Mouse (Mus musculus) layer of hippocampus, adult 9-11 months (tissue): ENCODE measurements around the gene Ngp.
"Not testable (repeated sequence)": the region's sequence is repeated elsewhere in the genome, so short reads cannot be mapped to it uniquely, and the experiment has no call there.

ENCODE experiments used
- DNase-seq: peaks from one replicate; pipeline ENCODE4 v3.0.0; 2022

Ngp gene

GRCm38 (mm10) chr9:110419511-110420112, at the start of gene Ngp:
Ngp (plus strand) TSS chr9:110419747.
- DNase-seq = no peak

GRCm38 (mm10) chr9:110369860-110370259, 49.7 kb upstream of the Ngp start:
- no peak for DNase-seq

- DNase-seq = no peak
Measured at GRCm38 (mm10) chr9:110373871-110374270, 45.7 kb upstream of the Ngp start.

- no peak for DNase-seq
Measured at GRCm38 (mm10) chr9:110375668-110376067, 43.9 kb upstream of the Ngp start.

GRCm38 (mm10) chr9:110377655-110378054, 41.9 kb upstream of the Ngp start:
- DNase-seq = peak; percentile 57

- no peak for DNase-seq
Measured at GRCm38 (mm10) chr9:110379361-110379760, 40.2 kb upstream of the Ngp start.

- DNase-seq = no peak
Measured at GRCm38 (mm10) chr9:110380662-110381061, 38.9 kb upstream of the Ngp start.

- DNase-seq = no peak
Measured at GRCm38 (mm10) chr9:110381292-110381691, 38.3 kb upstream of the Ngp start.

- no peak for DNase-seq
Measured at GRCm38 (mm10) chr9:110384369-110384929, 35.1 kb upstream of the Ngp start.

- no peak for DNase-seq
Measured at GRCm38 (mm10) chr9:110388011-110388410, 31.5 kb upstream of the Ngp start.

GRCm38 (mm10) chr9:110390843-110391242, 28.7 kb upstream of the Ngp start:
- no peak for DNase-seq

GRCm38 (mm10) chr9:110393295-110393694, 26.3 kb upstream of the Ngp start:
- DNase-seq = no peak

- DNase-seq = no peak
Measured at GRCm38 (mm10) chr9:110400650-110401049, 18.9 kb upstream of the Ngp start.

- no peak for DNase-seq
Measured at GRCm38 (mm10) chr9:110402731-110403130, 16.8 kb upstream of the Ngp start.

GRCm38 (mm10) chr9:110403240-110403639, 16.3 kb upstream of the Ngp start:
- DNase-seq = not testable (repeated sequence)

GRCm38 (mm10) chr9:110407311-110408098, 12.0 kb upstream of the Ngp start:
- DNase-seq = no peak

GRCm38 (mm10) chr9:110408099-110408773, 11.3 kb upstream of the Ngp start, which contains the start of gene Ptpn23:
Ptpn23 (minus strand) TSS chr9:110408213.
- DNase-seq = peak; percentile 96

- DNase-seq = peak; percentile 78
Measured at GRCm38 (mm10) chr9:110410908-110411887, 8.3 kb upstream of the Ngp start.

GRCm38 (mm10) chr9:110412926-110413325, 6.6 kb upstream of the Ngp start:
- no peak for DNase-seq

GRCm38 (mm10) chr9:110413785-110414184, 5.8 kb upstream of the Ngp start:
- no peak for DNase-seq

GRCm38 (mm10) chr9:110431241-110431640, 11.7 kb downstream of the Ngp start:
- DNase-seq = peak; percentile 83

GRCm38 (mm10) chr9:110433045-110433444, 13.5 kb downstream of the Ngp start:
- no peak for DNase-seq
